Mouse (Mus musculus) cerebellum, adult 9-10 months (tissue): ENCODE measurements around the gene Irgc1.

Experiments used
- DNase-seq: peaks from one replicate; pipeline ENCODE4 v3.0.0; 2022

The Irgc1 gene

GRCm38 (mm10) chr7:24398364-24398913 lies 53.7 kb downstream of the Irgc1 start:
- DNase-seq = peak; percentile 61

GRCm38 (mm10) chr7:24396832-24397231 lies 55.3 kb downstream of the Irgc1 start:
- DNase-seq = no peak

- no peak for DNase-seq
Measured at GRCm38 (mm10) chr7:24394475-24395161, 57.5 kb downstream of the Irgc1 start.

GRCm38 (mm10) chr7:24394054-24394453 lies 58.0 kb downstream of the Irgc1 start:
- DNase-seq = no peak

- no peak for DNase-seq
Measured at GRCm38 (mm10) chr7:24391687-24392086, 60.4 kb downstream of the Irgc1 start.

GRCm38 (mm10) chr7:24391077-24391476 lies 61.0 kb downstream of the Irgc1 start:
- no peak for DNase-seq

- no peak for DNase-seq
Measured at GRCm38 (mm10) chr7:24390512-24390911, 61.6 kb downstream of the Irgc1 start.

GRCm38 (mm10) chr7:24389516-24390187 lies 62.4 kb downstream of the Irgc1 start:
- DNase-seq = no peak

- no peak for DNase-seq
Measured at GRCm38 (mm10) chr7:24387059-24387556, 65.0 kb downstream of the Irgc1 start.

GRCm38 (mm10) chr7:24384827-24385226 lies 67.3 kb downstream of the Irgc1 start:
- peak; percentile 66 for DNase-seq

GRCm38 (mm10) chr7:24384070-24384469 lies 68.0 kb downstream of the Irgc1 start:
- no peak for DNase-seq

GRCm38 (mm10) chr7:24382730-24383372 lies 69.2 kb downstream of the Irgc1 start:
- no peak for DNase-seq
